Mouse (Mus musculus) spleen, adult 2 months (tissue): ENCODE results near the gene Itch. TPM values are rescaled to one million over a fixed set of nuclear protein-coding genes. Genes with fewer than 3 reads are reported as not detected.
"Not testable (repeated sequence)": the region's sequence is repeated elsewhere in the genome, so short reads cannot be mapped to it uniquely, and the experiment has no call there.

Experiments used
- DNase-seq, 2 experiments: peaks; one replicate each; pipeline versions ENCODE4 v3.0.0 to v3.0.0-alpha.2; 2012 to 2021; ENCODE audit warnings: low spot score in 2 of 2, low read depth in 1 of 2
- H3K27ac ChIP-seq: fragments of 200-500 bp; 2 replicates; pipeline ENCODE4 v1.5.1; 2012; ENCODE audit warnings: low read length, inconsistent platforms; ENCODE audit not compliant: insufficient read depth
- H3K27me3 ChIP-seq: fragments of 200-500 bp; 2 replicates; pipeline ENCODE4 v1.6.1; 2012; ENCODE audit warnings: mild to moderate bottlenecking, moderate library complexity, low read length, inconsistent platforms; ENCODE audit not compliant: control insufficient read depth, insufficient read depth
- H3K36me3 ChIP-seq: fragments of 200-500 bp; 2 replicates; pipeline ENCODE4 v1.6.1; 2012; ENCODE audit warnings: mild to moderate bottlenecking, low read length, inconsistent platforms; ENCODE audit not compliant: control insufficient read depth, insufficient read depth
- H3K4me1 ChIP-seq: fragments of 200-500 bp; 2 replicates; pipeline ENCODE4 v1.6.1; 2011; ENCODE audit warnings: inconsistent platforms; ENCODE audit not compliant: control insufficient read depth, insufficient read depth, insufficient read length
- H3K4me3 ChIP-seq: fragments of 200-500 bp; 2 replicates; pipeline ENCODE4 v1.5.1; 2011; ENCODE audit warnings: mild to moderate bottlenecking, inconsistent platforms; ENCODE audit not compliant: insufficient read depth, insufficient read length; ENCODE audit errors: extremely low read depth
- CTCF ChIP-seq: fragments of 200-500 bp; IDR thresholded peaks from 2 replicates; pipeline ENCODE4 v1.5.1; 2011; ENCODE audit warnings: mild to moderate bottlenecking, inconsistent platforms; ENCODE audit not compliant: insufficient read depth, insufficient read length, insufficient replicate concordance; ENCODE audit errors: extremely low read depth
- POLR2A ChIP-seq: fragments of 200-500 bp; IDR thresholded peaks from 2 replicates; pipeline ENCODE4 v1.6.1; 2011; ENCODE audit warnings: low read depth, low read length, inconsistent platforms
- WGBS: fragments of 180-500 bp; shearing (Covaris S2); methylation state at CpG from one replicate; pipeline ENCODE4 v1.1.7; 2018; 5-methylcytosine and 5-hydroxymethylcytosine counted together
- polyA plus RNA-seq: library from polyadenylated mRNA; depleted of rRNA; stranded (reverse); fragments of >200 nt; gene quantifications from 2 replicates; pipeline ENCODE4 v1.2.3, GENCODE M21; 2012

The Itch gene
- polyA plus RNA-seq, 1 experiment: 6.9 TPM

DNA sequence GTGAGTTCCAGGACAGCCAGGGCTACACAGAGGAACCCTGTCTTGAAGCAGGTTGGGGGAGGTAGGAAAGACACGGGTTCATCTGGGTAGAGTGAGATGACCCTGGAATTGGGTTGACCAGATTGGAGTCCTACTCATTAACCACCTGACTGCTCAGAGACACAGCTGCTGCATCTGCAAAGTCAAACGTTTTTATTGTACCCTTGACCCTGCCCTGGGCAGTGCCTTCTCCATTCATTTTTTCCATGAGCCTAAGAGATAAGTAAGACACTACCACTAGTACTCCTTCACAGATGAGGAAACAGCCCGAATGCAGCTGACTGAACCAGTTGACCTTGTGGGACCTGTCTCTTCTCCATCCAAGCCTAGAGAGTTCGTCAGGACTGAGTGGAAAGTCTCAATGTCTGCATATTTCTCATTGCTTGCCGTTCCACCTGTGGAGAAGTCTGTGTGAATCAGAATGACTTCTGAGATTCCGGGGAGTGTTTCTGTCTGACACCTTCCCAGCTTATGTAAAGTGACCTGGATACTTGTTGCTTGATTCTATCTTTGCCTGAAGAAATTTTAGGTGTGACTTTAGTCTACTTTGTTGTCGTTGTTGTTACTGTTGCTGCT is 18.0 kb upstream of the Itch start:
- TF ChIP-seq CTCF (no peak), POLR2A (no peak)
- WGBS: 77% methylated on average over 7 of the region's 7 CpGs
- Histone ChIP-seq H3K27me3 (no peaks in the 10 kb centered on the region), H3K27ac (no peak overlapping the region), H3K4me3 (no peak overlapping the region), H3K36me3 (no peaks in the 10 kb centered on the region), H3K4me1 (no peaks in the 10 kb centered on the region)
- no peak for DNase-seq

DNA sequence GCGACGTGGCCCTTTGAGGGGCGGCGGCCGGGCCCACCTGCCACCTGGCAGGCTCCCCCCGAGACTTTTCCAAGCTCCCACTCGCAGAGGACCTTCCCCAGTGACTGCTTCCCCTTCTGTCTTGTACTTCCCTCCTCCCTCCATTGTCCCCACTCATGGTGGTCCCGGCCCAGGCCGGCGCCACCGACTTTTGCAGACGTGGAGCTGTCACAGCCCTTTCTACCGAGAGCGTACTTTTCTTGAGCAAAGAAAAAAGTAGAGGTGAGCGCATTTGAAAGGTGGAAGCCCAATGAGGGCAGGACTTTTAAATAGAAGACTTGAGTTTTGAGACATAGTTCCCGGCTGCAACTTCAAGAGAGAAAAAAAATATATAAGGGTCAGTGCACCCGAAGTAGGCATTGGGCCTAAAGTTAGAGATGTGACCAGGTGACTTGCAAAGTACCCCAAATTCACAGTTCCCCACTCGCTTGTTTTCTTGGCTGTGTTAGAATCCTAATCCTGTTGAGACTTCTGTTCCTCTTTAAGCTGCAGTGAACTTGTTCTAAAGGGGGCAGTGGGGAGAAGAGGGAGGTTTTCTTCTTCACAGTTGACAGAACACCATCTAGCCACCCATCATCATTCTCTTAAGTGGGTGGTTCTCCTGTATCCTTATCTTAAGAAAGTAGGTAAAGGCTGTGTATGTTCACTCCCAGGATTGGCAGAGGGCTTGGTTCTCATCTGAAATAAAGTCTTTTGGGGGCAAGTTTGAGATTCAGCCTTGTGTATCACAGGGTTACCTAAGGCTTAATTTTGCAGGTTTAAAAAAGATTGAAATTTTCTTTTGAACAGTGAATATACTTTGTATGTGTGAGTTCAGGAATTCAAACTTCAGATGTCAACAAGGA is 910 bp downstream of the Itch start:
- H3K36me3 ChIP-seq: peaks cover 5% of the 10 kb centered on the region
- no peak for TF ChIP-seq CTCF
- TF ChIP-seq POLR2A: no peak
- peaks cover 11% of the 10 kb centered on the region; the same call in 1 of the 2 replicates for H3K4me1 ChIP-seq
- WGBS: under 1% methylated on average over 18 of the region's 18 CpGs
- no peaks in the 10 kb centered on the region for H3K27me3 ChIP-seq
- H3K4me3 ChIP-seq: peak overlapping the region; percentile 95
- DNase-seq: peak in 1 of 2 experiments; percentile 16
- peak overlapping the region; percentile 86 for H3K27ac ChIP-seq

DNA sequence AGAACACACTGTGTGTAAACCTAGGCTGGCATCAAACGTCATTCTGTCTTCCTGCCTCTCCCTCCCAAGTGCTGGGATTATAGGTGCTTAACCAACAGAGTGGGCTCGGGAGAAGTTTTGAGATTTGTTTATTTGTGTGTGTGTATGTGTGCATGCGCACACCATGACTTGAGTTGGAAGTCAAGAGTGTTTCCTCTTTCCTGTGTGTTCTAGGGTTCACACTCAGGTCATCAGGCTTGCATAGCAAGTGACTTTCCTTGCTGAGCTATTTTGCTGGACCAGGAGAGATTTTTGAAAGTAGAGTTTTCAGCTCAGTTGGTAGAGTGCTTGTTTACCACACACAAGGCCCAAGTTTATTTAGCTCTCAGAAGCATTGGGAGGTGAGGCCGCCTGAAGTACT is 1.8 kb downstream of the Itch start:
- WGBS: 46% methylated on average over 4 of the region's 4 CpGs
- 0 out of 2 replicates have a peak overlapping the region, but pooled peaks have one; percentile 1 for H3K4me3 ChIP-seq

DNA sequence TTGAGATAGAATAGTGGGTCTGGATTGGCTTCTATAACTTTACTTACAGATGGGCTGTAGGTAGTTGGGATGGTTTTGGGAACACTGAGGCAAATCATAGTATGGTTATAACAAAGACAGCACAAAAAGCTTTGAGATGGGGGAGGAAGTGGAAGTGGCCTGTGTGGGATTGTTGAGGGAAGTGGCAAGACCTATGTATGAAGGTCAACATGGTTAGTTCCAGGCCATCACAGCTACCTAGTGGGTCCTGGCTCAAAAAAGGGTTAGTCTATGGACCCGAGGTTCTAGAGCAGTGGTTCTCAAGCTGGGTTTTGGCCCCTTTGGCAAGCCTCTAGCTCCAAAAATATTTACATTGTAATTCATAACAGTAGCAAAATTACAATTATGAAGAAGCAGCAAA is 2.2 kb downstream of the Itch start:
- WGBS: 44% methylated on average over 1 of the region's 1 CpGs
- TF ChIP-seq POLR2A (no peak), CTCF (no peak)
- no peaks in the 10 kb centered on the region for H3K27me3 ChIP-seq
- peaks cover 5% of the 10 kb centered on the region for H3K36me3 ChIP-seq
- DNase-seq: peak in 1 of 2 experiments; percentile 8
- no peak overlapping the region for H3K4me3 ChIP-seq
- peaks cover 11% of the 10 kb centered on the region; the same call in 1 of the 2 replicates for H3K4me1 ChIP-seq
- H3K27ac ChIP-seq: 0 out of 2 replicates have a peak overlapping the region, but pooled peaks have one; percentile 45

More for the DNA sequence above, 1.8 kb downstream of the Itch start:
- 0 out of 2 replicates have a peak overlapping the region, but pooled peaks have one; percentile 24 for H3K27ac ChIP-seq
- DNase-seq: no peak
- H3K4me1 ChIP-seq: peaks cover 11% of the 10 kb centered on the region; the same call in 1 of the 2 replicates
- TF ChIP-seq CTCF: no peak
- no peak for TF ChIP-seq POLR2A
- H3K36me3 ChIP-seq: peaks cover 5% of the 10 kb centered on the region
- H3K27me3 ChIP-seq: no peaks in the 10 kb centered on the region

DNA sequence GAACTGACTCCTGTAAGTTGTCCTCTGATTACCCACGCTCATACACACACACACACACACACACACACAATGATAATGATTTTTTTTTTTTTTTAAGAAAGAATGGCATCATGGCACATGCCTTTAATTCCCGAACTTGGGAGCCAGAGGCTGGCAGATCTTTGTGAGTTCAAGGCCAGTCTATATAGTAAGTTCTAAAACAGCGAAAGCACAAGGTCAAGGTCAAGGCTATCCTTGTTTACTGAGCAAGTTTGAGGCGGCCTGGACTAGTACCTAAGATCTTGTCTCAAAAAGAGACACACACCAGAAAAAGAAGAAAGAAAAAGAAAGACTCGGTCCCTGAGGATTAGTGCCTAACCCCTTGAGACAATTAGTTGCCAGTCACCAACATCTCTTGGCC is 7.7 kb downstream of the Itch start:
- Histone ChIP-seq H3K27me3 (no peaks in the 10 kb centered on the region), H3K36me3 (peaks cover 17% of the 10 kb centered on the region)
- WGBS: 89% methylated on average over 5 of the region's 5 CpGs

DNA sequence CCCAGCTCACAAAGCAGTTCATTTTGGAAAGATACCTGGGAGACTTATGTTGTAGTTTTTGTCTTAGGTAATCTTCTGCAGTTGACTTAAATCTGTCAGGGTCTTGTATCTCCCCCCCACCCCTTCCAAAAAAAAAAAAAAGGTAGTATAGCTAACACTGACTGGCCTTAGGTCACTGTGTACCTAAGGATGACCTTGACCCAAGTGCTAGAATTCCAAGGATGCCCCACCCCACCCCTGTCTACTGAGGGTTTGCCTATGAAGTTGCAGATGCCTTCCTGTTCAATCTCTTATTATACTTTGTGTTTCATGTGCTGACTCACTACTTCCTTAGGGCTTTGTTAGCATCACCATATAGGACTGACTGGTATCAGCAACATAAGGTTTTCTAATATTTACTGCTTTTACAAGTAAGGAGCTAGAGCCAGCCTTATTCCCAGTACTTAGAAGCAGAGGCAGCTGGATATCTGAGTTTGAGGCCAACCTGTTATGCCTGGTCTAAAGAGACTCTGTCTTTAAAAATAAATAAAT is 8.8 kb downstream of the Itch start:
- H3K27ac ChIP-seq: no peak overlapping the region
- H3K4me3 ChIP-seq: no peak overlapping the region
- peaks cover 19% of the 10 kb centered on the region for H3K36me3 ChIP-seq
- peaks cover 2% of the 10 kb centered on the region; the same call in 1 of the 2 replicates for H3K4me1 ChIP-seq
- no peak for DNase-seq
- TF ChIP-seq CTCF (no peak), POLR2A (no peak)
- no peaks in the 10 kb centered on the region for H3K27me3 ChIP-seq

More for the DNA sequence above, 7.7 kb downstream of the Itch start:
- H3K27ac ChIP-seq: no peak overlapping the region
- no peak for DNase-seq
- TF ChIP-seq CTCF: no peak
- no peak for TF ChIP-seq POLR2A
- H3K4me1 ChIP-seq: peaks cover 3% of the 10 kb centered on the region; the same call in 1 of the 2 replicates
- H3K4me3 ChIP-seq: no peak overlapping the region

DNA sequence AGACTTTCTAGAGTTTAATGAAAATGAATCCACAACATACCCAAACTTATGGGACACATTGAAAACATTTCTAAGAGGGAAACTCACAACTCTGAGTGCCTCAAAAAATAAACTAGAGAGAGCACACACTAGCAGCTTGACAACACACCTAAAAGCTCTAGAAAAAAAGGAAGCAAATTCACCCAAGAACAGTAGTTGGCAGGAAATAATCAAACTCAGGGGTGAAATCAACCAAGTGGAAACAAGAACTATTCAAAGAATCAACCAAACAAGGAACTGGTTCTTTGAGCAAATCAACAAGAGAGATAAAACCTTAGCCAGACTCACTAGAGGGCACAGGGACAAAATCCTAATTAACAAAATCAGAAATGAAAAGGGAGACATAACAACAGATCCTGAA is 16.0 kb downstream of the Itch start:
- not testable (repeated sequence) for H3K27ac ChIP-seq, H3K4me3 ChIP-seq, H3K27me3 ChIP-seq, DNase-seq, H3K36me3 ChIP-seq, H3K4me1 ChIP-seq
